Mouse (Mus musculus): ENCODE data around the gene Tcte1. TPM values are rescaled to one million over a fixed set of nuclear protein-coding genes. Genes with fewer than 3 reads are reported as not detected.

Tcte1 gene
- total RNA-seq, 4 experiments from 2014 or later: not detected

DNA sequence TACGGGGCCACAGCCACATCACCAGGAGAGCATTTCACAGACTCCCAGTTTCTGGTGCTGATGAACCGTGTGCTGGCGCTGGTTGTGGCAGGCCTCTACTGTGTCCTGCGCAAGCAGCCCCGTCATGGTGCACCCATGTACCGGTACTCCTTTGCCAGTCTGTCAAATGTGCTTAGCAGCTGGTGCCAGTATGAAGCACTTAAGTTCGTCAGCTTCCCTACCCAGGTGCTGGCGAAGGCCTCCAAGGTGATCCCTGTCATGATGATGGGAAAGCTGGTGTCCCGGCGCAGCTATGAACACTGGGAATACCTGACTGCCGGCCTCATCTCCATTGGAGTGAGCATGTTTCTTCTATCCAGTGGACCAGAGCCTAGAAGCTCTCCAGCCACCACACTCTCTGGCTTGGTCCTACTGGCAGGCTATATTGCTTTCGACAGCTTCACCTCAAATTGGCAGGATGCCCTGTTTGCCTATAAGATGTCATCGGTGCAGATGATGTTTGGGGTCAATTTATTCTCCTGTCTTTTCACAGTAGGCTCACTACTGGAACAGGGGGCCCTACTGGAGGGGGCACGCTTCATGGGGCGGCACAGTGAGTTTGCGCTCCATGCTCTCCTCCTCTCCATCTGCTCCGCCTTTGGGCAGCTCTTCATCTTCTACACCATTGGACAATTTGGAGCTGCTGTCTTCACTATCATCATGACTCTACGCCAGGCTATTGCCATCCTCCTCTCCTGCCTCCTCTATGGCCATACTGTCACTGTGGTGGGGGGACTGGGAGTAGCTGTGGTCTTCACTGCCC, 43.3 kb downstream of the Tcte1 start:
- DNase-seq: no peak

DNA sequence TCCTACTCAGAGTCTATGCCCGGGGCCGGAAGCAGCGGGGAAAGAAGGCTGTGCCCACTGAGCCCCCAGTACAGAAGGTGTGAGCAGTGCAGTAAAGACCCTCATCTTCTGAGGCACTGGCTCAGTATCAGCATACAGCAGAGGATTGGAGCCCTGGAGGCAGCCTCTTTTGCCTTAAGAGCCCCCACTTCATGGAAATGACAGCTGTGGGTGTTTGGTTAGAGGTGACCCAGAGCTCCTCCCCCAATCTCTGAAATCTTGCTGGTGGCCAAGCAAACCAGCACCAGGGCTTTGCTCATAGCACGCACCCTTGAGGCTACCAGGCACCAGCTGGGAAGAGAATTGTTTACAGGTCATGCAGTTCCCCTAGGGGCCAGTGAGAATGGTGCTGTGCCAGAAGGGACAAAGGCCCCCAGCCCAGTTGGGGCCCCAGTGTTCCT, 43.9 kb downstream of the Tcte1 start:
- no peak for DNase-seq

DNA sequence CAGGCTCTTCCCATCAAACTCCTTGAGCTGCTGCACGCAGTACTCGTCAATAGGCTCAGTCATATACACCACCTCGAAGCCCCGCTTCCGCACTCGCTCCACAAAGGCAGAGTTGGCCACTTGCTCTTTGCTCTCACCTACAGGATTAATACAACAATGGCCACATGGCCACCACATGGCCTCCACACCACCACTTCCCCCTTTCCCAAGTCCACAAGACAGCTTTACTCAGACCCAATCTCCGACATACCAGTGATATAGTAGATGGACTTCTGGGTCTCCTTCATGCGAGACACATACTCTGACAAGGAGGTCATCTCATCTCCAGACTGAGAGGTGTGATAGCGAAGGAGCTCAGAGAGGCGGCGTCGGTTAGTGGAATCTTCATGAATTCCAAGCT, 45.8 kb downstream of the Tcte1 start:
- no peak for DNase-seq

DNA sequence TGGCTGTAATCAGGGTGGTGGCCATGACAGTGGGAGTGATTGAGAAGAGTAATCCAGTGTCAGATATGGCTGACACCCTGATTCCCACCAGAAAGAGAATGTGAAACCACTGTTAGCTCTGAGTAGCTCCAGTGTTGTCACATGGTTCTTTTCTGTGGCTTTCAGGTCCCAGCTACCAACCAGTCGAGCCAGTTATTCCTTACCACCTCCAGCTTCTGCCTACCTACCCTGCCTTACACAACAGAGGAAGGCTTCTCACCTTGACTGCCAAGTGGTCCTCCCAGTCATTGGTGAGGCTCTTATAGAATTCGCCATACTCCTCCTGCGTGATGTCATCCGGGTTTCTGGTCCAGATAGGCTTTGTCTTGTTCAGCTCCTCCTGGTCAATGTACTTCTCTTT, 46.8 kb downstream of the Tcte1 start:
- no peak for DNase-seq

DNA sequence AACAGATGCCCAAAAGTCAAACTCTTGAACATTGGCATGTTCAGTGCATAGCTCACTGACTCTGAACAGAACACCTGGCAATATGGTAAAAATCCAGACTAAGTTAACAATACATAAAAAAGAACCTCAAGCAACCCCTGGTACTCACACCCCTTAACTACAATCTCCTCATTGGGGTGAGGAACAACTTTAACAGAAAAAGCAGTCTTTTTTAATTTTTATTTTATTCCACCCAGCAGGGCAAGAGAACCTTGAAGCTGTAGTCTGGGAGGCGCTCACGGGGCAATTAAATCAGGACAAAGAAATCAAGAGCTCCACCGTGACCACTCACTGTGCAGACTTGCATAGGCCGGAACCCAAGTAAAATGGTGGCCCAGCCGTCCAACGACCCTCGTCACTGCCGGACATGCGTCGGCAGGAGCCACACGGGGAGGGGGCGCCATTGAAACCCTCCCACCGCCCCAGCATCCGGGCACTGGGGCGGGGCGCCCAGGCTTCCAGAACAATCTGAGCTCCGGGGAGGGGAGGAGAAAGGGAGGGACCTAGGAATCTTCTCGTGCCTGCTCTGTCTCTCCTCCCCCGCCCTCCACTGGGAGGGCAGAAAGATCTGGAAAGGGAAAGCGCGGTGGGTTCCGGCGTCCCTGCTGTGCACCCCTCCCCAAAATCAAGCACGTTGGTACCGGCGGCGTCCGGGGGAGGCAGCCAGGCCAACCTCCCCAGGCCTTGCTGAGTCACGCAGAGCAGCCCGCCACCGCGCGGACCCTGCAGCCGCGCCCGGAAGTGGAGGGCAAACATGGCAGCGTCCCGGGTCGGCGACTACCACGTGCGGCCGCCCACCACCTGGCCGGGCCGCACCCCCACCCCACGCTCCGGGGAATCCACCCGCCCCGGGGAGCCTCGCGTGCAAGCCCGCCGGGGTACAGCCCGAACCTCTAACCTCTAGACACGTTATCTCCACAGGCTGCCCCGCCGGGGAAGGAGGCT, 49.2 kb downstream of the Tcte1 start:
- peak; percentile 81 for DNase-seq

- peak; percentile 96 for DNase-seq
Measured at GRCm38 (mm10) chr17:45573087-45573779, 50.0 kb downstream of the Tcte1 start, which contains the start of gene Hsp90ab1. Gene Hsp90ab1 (minus strand): TSS chr17:45573271.

DNA sequence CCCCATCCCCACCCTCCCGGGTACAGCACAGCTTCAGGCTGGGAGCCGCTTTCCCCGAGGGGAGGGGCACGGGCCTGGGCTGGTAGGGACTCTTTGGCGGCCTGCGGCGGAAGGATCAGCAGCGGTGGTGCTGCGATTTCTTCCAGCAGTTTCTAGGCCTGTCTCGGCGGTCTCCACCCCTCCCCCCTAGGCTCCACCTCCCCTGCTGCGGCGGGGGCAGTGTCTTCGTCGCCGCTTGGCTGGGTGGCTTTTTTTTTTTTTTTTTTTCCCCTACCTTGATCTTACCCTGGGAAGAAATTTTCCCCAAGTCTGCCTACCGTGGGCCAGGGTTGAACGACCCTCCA, 50.5 kb downstream of the Tcte1 start:
- peak; percentile 95 for DNase-seq

DNA sequence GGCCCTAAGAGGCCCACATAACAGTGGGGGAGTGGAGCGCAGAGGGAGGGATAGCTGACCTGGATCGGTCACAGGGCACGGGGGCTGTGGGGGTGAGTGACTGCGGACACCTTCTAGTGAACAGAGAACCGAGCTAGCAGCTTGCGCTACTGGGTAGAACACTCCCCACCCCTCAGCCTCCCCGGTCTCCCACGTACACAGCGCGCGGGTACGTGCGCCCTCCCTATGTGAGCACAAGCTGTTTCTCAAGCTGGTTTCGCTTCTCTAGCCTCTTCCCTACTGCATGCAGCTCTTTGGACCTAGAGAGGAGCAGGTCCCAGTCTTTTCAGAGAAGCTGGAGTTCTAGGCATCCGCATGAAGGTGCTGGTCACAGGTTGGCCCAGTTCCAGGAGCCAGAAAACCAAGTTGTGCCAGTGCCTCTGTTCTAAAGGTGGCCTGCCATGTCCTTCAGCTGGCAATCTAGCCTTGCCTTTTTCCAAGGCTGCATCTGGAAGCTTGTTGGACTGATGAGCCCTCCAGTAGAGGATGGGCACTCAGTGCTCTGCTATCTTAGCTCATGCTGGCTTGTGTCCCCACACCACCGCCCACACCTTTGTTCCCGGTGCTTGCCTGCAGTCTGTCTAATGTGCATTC, 51.0 kb downstream of the Tcte1 start:
- DNase-seq: peak; percentile 81

DNA sequence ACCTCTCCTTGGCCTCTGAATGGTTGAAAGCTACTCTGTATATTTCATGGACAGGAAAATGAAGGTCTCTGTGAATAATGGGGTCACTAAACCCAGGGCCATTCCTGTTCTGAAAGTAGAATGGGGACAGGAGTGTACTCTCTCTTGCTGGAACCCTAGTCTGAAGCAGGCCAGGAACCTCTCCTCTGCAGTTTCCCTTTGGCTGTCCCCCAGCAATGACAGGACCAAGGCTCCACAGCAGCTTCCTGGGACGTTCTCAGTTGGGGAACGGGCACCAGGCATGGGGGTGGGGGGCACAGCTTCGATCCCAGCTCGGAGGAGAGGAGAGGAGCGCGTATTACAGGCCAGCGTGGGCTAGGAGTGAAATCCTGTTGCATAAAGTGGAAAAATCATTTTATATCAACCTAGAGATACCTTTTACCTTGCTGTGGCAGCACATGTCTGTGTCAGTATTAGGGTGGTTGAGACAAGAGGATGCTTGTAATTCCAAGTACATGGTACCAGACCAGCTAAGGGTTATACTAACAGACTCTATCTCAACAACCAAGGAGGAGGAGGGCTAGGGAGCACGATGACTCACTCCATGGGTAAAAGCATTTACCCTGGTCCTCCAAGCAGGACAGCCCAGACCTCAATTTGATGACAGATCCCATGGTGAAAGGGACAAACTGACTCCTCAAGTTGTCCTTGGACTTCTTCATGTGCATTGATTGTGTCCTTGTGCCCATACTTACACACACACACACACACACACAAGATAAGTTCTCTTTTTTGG, 52.1 kb downstream of the Tcte1 start:
- DNase-seq: no peak

- DNase-seq: no peak
Measured at GRCm38 (mm10) chr17:45578242-45578641, 55.0 kb downstream of the Tcte1 start.

GRCm38 (mm10) chr17:45578843-45579242, 55.6 kb downstream of the Tcte1 start:
- no peak for DNase-seq

DNA sequence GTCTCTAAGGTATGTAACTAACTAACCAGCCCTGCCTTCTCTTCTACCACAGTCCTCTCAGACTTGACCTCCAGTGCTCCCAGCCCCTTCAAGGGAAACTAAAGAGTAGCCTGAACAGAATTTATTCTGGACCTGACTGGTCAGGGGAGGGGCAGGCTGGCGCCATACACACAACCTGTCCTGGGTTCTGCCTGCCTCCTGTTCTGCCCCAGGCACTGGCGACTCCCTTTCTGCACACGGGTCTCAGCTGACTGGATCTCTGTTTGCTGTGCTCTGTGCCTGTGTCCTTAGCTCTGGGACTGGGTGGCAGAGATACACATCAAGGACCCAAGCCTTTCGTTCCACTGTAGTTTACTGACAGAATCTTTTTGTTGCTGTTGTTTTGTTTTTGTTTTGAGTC, 56.3 kb downstream of the Tcte1 start:
- DNase-seq: no peak

DNA sequence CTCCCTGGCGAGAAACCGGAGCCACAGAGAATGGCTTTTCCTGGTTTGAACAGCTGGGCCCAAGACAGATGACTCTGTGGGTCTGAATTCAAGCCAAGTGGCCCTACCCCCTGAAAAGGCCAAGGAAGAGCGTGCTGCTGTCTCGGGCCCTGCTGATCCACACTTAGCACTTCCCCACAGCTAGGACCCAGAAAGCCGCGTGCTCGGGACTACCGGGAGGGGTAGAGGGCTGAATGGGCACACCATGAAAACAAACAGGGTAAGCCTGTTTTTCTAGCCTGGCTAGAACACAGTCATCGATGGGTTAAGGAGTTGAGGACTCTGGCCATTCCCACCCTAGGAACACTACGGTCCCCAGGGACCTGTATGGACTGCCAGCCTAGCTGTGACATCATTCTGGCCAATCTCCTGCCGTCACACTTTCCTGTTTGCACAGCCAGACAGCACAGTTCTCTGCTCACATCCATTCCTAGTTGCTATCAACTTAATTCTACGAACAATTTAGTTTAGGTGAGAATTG, 57.8 kb downstream of the Tcte1 start:
- DNase-seq: no peak

GRCm38 (mm10) chr17:45581567-45581983, 58.3 kb downstream of the Tcte1 start:
- DNase-seq: no peak

DNA sequence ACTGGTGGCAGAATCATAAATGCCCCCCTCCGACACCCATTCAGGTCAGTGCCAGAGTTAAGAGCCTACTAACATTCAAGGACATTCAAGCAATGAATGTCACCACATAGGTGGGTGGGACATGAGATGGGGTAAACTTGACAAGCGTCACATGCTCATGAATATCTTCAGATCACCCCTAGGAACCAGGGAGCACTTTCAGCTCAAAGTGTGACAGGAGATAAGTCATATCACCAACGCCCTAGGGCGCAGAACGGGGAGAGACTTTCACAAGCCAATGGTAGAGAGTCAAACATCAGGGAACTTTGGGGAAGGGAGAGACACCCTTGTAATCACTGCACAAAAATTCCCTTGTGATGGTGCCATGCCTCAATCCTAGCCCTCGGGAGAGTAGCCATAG, 59.0 kb downstream of the Tcte1 start:
- no peak for DNase-seq

DNA sequence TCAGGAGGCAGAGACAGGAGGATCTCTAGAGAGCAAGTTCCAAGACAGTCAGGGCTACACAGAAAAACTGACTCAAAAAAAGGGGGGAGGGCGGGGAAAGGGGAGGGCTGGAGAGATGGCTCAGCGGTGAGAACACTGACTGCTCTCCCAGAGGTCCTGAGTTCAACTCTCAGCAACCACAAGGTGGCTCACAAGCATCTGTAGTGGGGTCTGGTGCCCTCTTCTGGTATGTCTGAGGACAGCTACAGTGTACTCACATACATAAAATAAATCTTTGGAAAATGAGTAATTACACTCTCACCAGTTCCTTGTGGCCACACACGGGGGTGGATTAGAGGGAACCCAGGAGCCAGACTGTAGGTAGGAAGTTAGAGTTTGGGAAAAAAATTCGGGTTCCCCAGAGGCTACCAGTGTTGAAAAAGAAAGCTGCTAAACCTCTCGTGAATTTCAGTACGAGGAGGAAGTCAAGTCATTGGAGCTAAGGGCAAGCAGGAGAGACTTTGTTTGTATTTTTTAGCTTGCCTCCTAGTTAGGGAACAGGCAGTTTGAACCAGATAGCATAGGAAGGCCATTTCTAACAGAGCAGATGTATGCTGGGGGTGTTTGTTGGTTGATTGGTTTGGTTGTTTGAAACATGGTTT, 59.6 kb downstream of the Tcte1 start:
- no peak for DNase-seq

- peak; percentile 85 for DNase-seq
Measured at GRCm38 (mm10) chr17:45584096-45584896, 61.1 kb downstream of the Tcte1 start.

DNA sequence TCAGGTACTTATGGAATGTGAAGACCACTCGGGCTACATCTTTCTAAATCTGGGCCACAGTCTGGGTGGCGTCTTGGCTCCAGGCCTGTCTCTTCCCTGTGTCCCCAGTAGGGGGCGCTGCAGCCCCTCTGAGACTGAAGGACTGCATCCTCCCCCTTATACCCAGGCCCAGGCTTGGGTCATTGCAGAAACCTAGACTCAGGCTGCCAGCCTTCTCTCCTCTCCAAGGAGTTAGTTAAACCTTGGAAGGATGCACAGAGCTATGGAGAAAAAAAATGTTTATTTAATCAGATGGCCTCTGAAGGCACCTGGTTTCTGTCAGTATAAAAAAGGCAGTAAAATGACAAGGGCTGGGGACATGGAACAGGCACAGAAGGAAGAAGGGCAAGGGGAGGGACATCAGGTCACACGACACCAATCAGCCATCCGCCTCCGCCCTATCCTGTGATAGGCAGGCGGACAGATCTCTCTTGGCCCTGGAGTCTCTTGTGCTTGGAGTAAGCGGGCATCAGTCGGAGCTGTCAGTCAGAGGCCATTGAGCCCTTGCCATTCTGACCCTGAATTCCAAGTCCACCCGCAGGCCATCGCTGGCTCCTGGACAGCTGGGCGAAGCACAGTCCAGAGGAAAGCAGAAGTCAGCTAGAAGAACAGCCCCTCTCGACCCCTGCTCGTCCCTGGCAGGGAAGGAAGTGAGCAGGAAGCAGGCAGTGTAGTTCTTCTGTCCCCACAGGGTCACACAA, 61.9 kb downstream of the Tcte1 start:
- peak; percentile 83 for DNase-seq

All from adrenal gland, adult 8-10 months (tissue).